Comparison of ENCODE assay signal across 19 mouse cellular contexts in genomic region chr13:113854551-113855312, GRCm38 (mm10).
A peak's percentile ranks its signal among the peaks of the same experiment; 100 is the strongest.
DNase-seq lines count a peak whose midpoint lies in the region; ATAC-seq and TF ChIP-seq lines count a peak whose summit lies in the region.
"Had no signal": no experiment of that assay in that cellular context is flagged by ENCODE, and none has a peak within 500 bp of the region (broad histone marks: within the 10 kb centered on the region; RNA-seq: fewer than 3 reads in every experiment).

No protein-coding gene starts in this region.

- TF ChIP-seq EP300 in ES-Bruce4 (IDR thresholded peaks at IDR 0.05; ENCODE audit: insufficient read depth, low read depth, low read length): no peak

- no peak for TF ChIP-seq CTCF in layer of hippocampus, adult 2 months (conservative IDR thresholded peaks at IDR 0.05)
- TF ChIP-seq CTCF in ES-Bruce4 (IDR thresholded peaks at IDR 0.05; ENCODE audit: low read depth, low read length): no peak

- no peaks in the 10 kb centered on the region for H3K27me3 ChIP-seq in heart, embryonic 12.5 days (replicated peaks)
- no peaks in the 10 kb centered on the region for H3K27me3 ChIP-seq in ES-Bruce4 (ENCODE audit: control insufficient read depth, insufficient read depth, low read length, poor library complexity, severe bottlenecking)
- H3K27me3 ChIP-seq in liver, embryonic 12.5 days (replicated peaks): no peaks in the 10 kb centered on the region
- H3K27me3 ChIP-seq: embryonic facial prominence, embryonic 12.5 days; hindbrain, embryonic 13.5 days; megakaryocyte, embryonic 14.5 days; neural tube, embryonic 12.5 days had no signal

- intact Hi-C loops in heart, postnatal 14 days (cut with DNase I): no loop called here

- no peaks in the 10 kb centered on the region for H3K9me3 ChIP-seq in heart, embryonic 12.5 days (replicated peaks)
- no peaks in the 10 kb centered on the region for H3K9me3 ChIP-seq in ES-Bruce4 (replicated peaks; ENCODE audit: control insufficient read depth, insufficient read depth, low read length, poor library complexity, severe bottlenecking)
- H3K9me3 ChIP-seq in liver, embryonic 12.5 days (replicated peaks): no peaks in the 10 kb centered on the region
- H3K9me3 ChIP-seq: embryonic facial prominence, embryonic 12.5 days; hindbrain, embryonic 13.5 days; megakaryocyte, embryonic 14.5 days; neural tube, embryonic 12.5 days had no signal

- H3K27ac ChIP-seq in heart, embryonic 12.5 days (ENCODE audit: poor library complexity, severe bottlenecking): 0 out of 2 replicates have a peak overlapping the region, but pooled peaks have one; percentile 17
- peak overlapping the region; percentile 19; the same call in 1 of the 2 replicates for H3K27ac ChIP-seq in layer of hippocampus, adult 2 months
- H3K27ac ChIP-seq in ES-Bruce4 (ENCODE audit: insufficient read depth, low read length): 0 out of 2 replicates have a peak overlapping the region, but pooled peaks have one; percentile 22
- H3K27ac ChIP-seq in liver, embryonic 12.5 days: peak overlapping the region; percentile 64
- H3K27ac ChIP-seq: embryonic facial prominence, embryonic 12.5 days; hindbrain, embryonic 13.5 days; neural tube, embryonic 12.5 days had no signal

- WGBS in heart, embryonic 12.5 days: 53% methylated on average over 13 of the region's 13 CpGs
- 73% methylated on average over 13 of the region's 13 CpGs for WGBS in liver, embryonic 12.5 days (ENCODE audit: insufficient replicate concordance)

- H3K9ac ChIP-seq in heart, embryonic 12.5 days: no peak overlapping the region
- H3K9ac ChIP-seq in ES-Bruce4 (ENCODE audit: low read depth, poor library complexity, severe bottlenecking): no peak overlapping the region
- H3K9ac ChIP-seq in liver, embryonic 12.5 days: no peak overlapping the region
- H3K9ac ChIP-seq: embryonic facial prominence, embryonic 12.5 days; hindbrain, embryonic 13.5 days; neural tube, embryonic 12.5 days had no signal

- no peaks in the 10 kb centered on the region for H3K36me3 ChIP-seq in heart, embryonic 12.5 days
- H3K36me3 ChIP-seq in ES-Bruce4 (ENCODE audit: control insufficient read depth, insufficient read depth, low read length, poor library complexity, severe bottlenecking): no peaks in the 10 kb centered on the region
- H3K36me3 ChIP-seq in liver, embryonic 12.5 days: peaks cover 3% of the 10 kb centered on the region; the same call in 1 of the 2 replicates
- H3K36me3 ChIP-seq: neural tube, embryonic 12.5 days had no signal

- peaks cover 56% of the 10 kb centered on the region for H3K4me1 ChIP-seq in heart, embryonic 12.5 days (replicated peaks)
- peaks cover 9% of the 10 kb centered on the region for H3K4me1 ChIP-seq in ES-Bruce4 (ENCODE audit: control insufficient read depth, insufficient read depth, low read length)
- peaks cover 96% of the 10 kb centered on the region for H3K4me1 ChIP-seq in liver, embryonic 12.5 days
- H3K4me1 ChIP-seq: neural tube, embryonic 12.5 days had no signal

- no peak overlapping the region for H3K4me2 ChIP-seq in heart, embryonic 12.5 days
- H3K4me2 ChIP-seq in liver, embryonic 12.5 days: no peak overlapping the region
- H3K4me2 ChIP-seq: embryonic facial prominence, embryonic 12.5 days; hindbrain, embryonic 13.5 days; neural tube, embryonic 12.5 days had no signal

- no peak for ATAC-seq in heart, embryonic 12.5 days (ENCODE audit: insufficient number of reproducible peaks, low FRiP score)
- ATAC-seq in liver, embryonic 12.5 days: no peak
- ATAC-seq: intestine, embryonic 16.5 days had no signal

- TF ChIP-seq POLR2A in ES-Bruce4 (IDR thresholded peaks at IDR 0.05; ENCODE audit: insufficient read depth, low read length): no peak

- no peak overlapping the region for H3K4me3 ChIP-seq in heart, embryonic 12.5 days
- no peak overlapping the region for H3K4me3 ChIP-seq in layer of hippocampus, adult 2 months
- H3K4me3 ChIP-seq in ES-Bruce4 (ENCODE audit: low read depth, low read length): no peak overlapping the region
- H3K4me3 ChIP-seq in liver, embryonic 12.5 days: no peak overlapping the region
- H3K4me3 ChIP-seq: embryonic facial prominence, embryonic 12.5 days; hindbrain, embryonic 13.5 days; neural tube, embryonic 12.5 days had no signal

- no peak for DNase-seq in heart, postnatal 14 days
- no peak for DNase-seq in layer of hippocampus, adult 2 months (ENCODE audit: low spot score in 2 of 2)
- DNase-seq in layer of hippocampus, adult 18-20 months (ENCODE audit: low spot score in 2 of 2): no peak
- DNase-seq in left cerebral cortex, adult 9 months (ENCODE audit: low spot score in 2 of 2): no peak
- no peak for DNase-seq in urinary bladder, postnatal 36 days (ENCODE audit: low spot score in 2 of 2)
- DNase-seq: adrenal gland, adult 2 months; B cell, adult 2 months; cerebellum, adult 11-12 months; gastrocnemius, postnatal 25 days; right cerebral cortex, postnatal 25 days; thymus, adult 18-20 months had no signal
